Mouse (Mus musculus) hindbrain, embryonic 14.5 days (tissue): ENCODE results near the gene Akna. TPM values are rescaled to one million over a fixed set of nuclear protein-coding genes. Genes with fewer than 3 reads are reported as not detected.
A peak's percentile ranks its signal among the peaks of the same experiment; 100 is the strongest.

Experiments used
- ATAC-seq: fragments of 200-750 bp; cut with Nextera tagmentation; 2 replicates; pipeline ENCODE4 v1.8.0; 2017; ENCODE audit warnings: moderate number of reproducible peaks, mild to moderate bottlenecking, moderate TSS enrichment, moderate library complexity; ENCODE audit not compliant: low FRiP score
- DNase-seq: peaks from one replicate; pipeline ENCODE4 v3.0.0-alpha.2; 2015; ENCODE audit warnings: low spot score
- H3K27ac ChIP-seq: fragments of 300-500 bp; sonication (generic); 2 replicates; pipeline ENCODE4 v1.5.1; 2014; ENCODE audit warnings: mild to moderate bottlenecking, moderate library complexity
- H3K27me3 ChIP-seq: fragments of 300-500 bp; sonication (generic); 2 replicates; pipeline ENCODE4 v1.6.1; 2014; ENCODE audit warnings: mild to moderate bottlenecking, low read length, mixed read lengths; ENCODE audit not compliant: control insufficient read depth, insufficient read depth
- H3K36me3 ChIP-seq: fragments of 300-500 bp; sonication (generic); replicated peaks from 2 replicates; pipeline ENCODE4 v1.6.1; 2014; ENCODE audit not compliant: control insufficient read depth, insufficient read depth
- H3K4me1 ChIP-seq: fragments of 300-500 bp; sonication (generic); replicated peaks from 2 replicates; pipeline ENCODE4 v1.6.1; 2014; ENCODE audit warnings: antibody characterized with exemption, low read length, mixed read lengths; ENCODE audit not compliant: control insufficient read depth, insufficient read depth
- H3K4me2 ChIP-seq: fragments of 300-500 bp; sonication (generic); replicated peaks from 2 replicates; pipeline ENCODE4 v1.6.1; 2014; ENCODE audit warnings: mild to moderate bottlenecking, moderate library complexity
- H3K4me3 ChIP-seq: fragments of 300-500 bp; sonication (generic); replicated peaks from 2 replicates; pipeline ENCODE4 v1.5.1; 2014; ENCODE audit warnings: mild to moderate bottlenecking, low read length
- H3K9ac ChIP-seq: fragments of 300-500 bp; sonication (generic); 2 replicates; pipeline ENCODE4 v1.6.1; 2014
- H3K9me3 ChIP-seq: fragments of 300-500 bp; sonication (generic); 2 replicates; pipeline ENCODE4 v1.6.1; 2016; ENCODE audit warnings: low read length; ENCODE audit not compliant: control insufficient read depth
- WGBS: fragments of 180-500 bp; shearing (Covaris S2); extraction: QIAGEN DNeasy Blood & Tissue Kit; methylation state at CpG from one replicate; pipeline ENCODE4 v1.1.7; 2014; 5-methylcytosine and 5-hydroxymethylcytosine counted together
- polyA plus RNA-seq: library from polyadenylated mRNA; unstranded; fragments of >200 nt; fragmentation: Nextera tagmentation; extraction: Ambion mirVana; gene quantifications from 2 replicates; pipeline ENCODE4 v1.2.1, GENCODE M21; 2014

Gene Akna
- polyA plus RNA-seq, 1 experiment from 2014 or later = 3.9 TPM

- ATAC-seq (no peak), DNase-seq (no peak)
- H3K4me1 ChIP-seq = no peaks in the 10 kb centered on the region
- H3K27me3 ChIP-seq = no peaks in the 10 kb centered on the region
- WGBS = 61% methylated on average over 5 of the region's 5 CpGs
- no peaks in the 10 kb centered on the region for H3K9me3 ChIP-seq
- H3K36me3 ChIP-seq = no peaks in the 10 kb centered on the region
- no peak overlapping the region for H3K27ac ChIP-seq
- no peak overlapping the region for H3K4me2 ChIP-seq
- no peak overlapping the region for H3K4me3 ChIP-seq
- no peak overlapping the region for H3K9ac ChIP-seq
These were observed 11.8 kb upstream of the Akna start for GRCm38 (mm10) chr4:63414951-63415350.

DNA sequence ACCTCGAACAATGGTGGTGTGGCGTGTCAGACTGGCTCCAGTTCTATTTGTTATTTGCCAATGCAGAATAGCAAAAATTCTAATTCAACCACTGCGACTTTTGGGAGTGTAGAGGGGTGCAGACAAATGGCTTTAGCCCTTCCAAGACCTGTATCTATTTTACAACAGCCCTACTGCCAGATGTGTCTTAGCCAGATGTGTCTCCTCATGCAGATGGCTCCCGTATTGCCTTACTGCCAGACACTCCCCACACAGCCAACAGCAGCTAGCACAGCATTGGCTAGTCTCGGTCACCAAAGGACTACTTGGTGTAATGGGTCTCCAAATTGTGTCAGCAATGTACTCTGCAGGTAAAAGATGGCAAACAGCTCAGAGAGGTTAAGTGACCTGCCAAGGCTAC is 8.1 kb upstream of the Akna start:
- no peaks in the 10 kb centered on the region for H3K36me3 ChIP-seq
- no peak for ATAC-seq
- WGBS = 69% methylated on average over 5 of the region's 5 CpGs

GRCm38 (mm10) chr4:63410583-63410934 is 7.4 kb upstream of the Akna start:
- no peaks in the 10 kb centered on the region for H3K9me3 ChIP-seq
- WGBS = 0% methylated on average over 19 of the region's 19 CpGs

More for the DNA sequence above, 8.1 kb upstream of the Akna start:
- H3K27me3 ChIP-seq = no peaks in the 10 kb centered on the region
- H3K9me3 ChIP-seq = no peaks in the 10 kb centered on the region
- peak overlapping the region; percentile 81 for H3K4me2 ChIP-seq
- no peak overlapping the region for H3K9ac ChIP-seq
- peaks cover 13% of the 10 kb centered on the region for H3K4me1 ChIP-seq
- no peak for DNase-seq
- H3K27ac ChIP-seq = no peak overlapping the region
- H3K4me3 ChIP-seq = no peak overlapping the region

GRCm38 (mm10) chr4:63409908-63410582 is 6.9 kb upstream of the Akna start:
- H3K4me3 ChIP-seq = peak overlapping the region; percentile 47
- H3K9me3 ChIP-seq = no peaks in the 10 kb centered on the region
- peaks cover 21% of the 10 kb centered on the region for H3K4me1 ChIP-seq
- no peaks in the 10 kb centered on the region for H3K27me3 ChIP-seq
- ATAC-seq = peak; percentile 72
- H3K27ac ChIP-seq = no peak overlapping the region
- peak overlapping the region; percentile 81 for H3K4me2 ChIP-seq
- no peaks in the 10 kb centered on the region for H3K36me3 ChIP-seq
- DNase-seq = peak; percentile 59
- WGBS = under 1% methylated on average over 39 of the region's 39 CpGs
- peak overlapping the region; percentile 53 for H3K9ac ChIP-seq

More at GRCm38 (mm10) chr4:63410583-63410934, 7.4 kb upstream of the Akna start:
- Histone ChIP-seq H3K4me3 (peak overlapping the region; percentile 47), H3K4me2 (peak overlapping the region; percentile 81), H3K27me3 (no peaks in the 10 kb centered on the region), H3K9ac (peak overlapping the region; percentile 53), H3K4me1 (peaks cover 16% of the 10 kb centered on the region), H3K27ac (no peak overlapping the region), H3K36me3 (no peaks in the 10 kb centered on the region)
- ATAC-seq (peak; percentile 92), DNase-seq (peak; percentile 93)

DNA sequence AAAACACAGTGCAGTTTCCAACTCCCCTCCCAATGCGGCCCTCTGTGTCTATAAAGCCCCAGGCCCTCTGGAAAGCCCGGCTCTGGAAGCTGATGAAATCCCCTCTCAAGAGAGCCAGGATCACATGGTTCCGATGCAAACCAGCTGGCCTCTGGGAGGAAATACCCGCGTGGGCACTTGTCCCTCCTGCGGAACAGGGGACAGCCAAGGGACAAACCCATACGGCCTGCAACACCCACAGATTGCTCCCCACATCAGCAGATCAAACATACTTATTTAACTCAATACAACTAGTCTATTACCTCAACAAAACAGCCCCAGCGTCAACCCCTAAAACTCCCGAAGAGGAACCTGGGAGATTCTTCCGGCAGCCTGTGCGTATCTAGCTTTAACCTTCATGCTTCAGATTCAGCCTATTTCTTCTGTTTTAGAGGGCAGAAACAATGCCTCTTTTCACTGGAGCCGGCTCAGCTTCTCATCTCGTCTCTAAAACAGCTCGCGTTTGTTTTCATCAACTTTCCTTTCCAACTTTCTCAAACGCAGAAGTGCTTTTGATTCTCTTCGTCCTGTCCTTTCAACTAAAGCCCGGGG is 6.3 kb upstream of the Akna start:
- Histone ChIP-seq H3K9ac (peak overlapping the region; percentile 53; the same call in 1 of the 2 replicates), H3K27ac (no peak overlapping the region), H3K9me3 (no peaks in the 10 kb centered on the region), H3K4me2 (peak overlapping the region; percentile 81), H3K4me3 (peak overlapping the region; percentile 47), H3K4me1 (peaks cover 27% of the 10 kb centered on the region), H3K27me3 (no peaks in the 10 kb centered on the region), H3K36me3 (no peaks in the 10 kb centered on the region)
- no peak for ATAC-seq
- 2% methylated on average over 18 of the region's 18 CpGs for WGBS
- peak; percentile 56 for DNase-seq

DNA sequence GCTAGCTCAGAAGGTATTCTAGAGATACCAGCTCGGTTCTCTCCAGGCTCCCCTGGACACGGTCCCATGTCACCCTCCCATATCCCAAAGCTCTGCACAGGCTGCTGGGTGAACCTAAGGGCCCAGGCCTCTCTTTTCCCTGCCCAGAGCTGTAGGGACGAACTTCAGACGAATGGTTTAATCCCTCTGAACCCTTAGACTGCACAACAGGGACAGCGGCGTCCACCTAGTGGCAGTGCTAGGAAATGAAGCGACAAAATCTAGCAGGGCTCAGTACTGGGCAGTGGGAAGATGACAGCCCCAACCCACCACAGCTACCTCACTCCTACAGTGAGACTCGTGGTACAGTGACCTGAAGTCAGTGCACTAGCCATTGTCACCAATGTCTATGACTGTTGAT is 5.5 kb upstream of the Akna start:
- Histone ChIP-seq H3K36me3 (no peaks in the 10 kb centered on the region), H3K4me3 (peak overlapping the region; percentile 47; the same call in 1 of the 2 replicates), H3K9ac (peak overlapping the region; percentile 53; the same call in 1 of the 2 replicates)

DNA sequence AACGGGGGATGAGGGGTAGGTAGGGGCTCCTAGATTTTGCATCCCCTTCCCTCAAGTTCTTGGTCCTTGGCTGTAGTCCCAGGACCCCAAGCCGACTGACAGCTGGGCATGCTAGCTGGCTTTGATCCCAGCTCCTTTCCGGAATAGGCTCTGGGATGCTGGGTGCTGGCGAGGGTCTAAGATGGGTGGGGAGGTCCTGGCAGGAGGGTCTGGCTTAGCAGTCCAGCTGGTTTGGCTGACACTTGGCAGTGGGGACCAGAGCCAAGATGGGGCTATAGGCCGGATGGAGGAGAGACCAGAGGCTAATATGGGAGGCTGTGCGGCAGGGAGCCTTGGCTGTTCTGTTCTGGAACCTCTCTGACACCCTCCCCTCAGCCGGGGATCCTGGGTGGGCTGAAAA is 5.1 kb upstream of the Akna start:
- Histone ChIP-seq H3K27ac (0 out of 2 replicates have a peak overlapping the region, but pooled peaks have one; percentile 49), H3K4me2 (peak overlapping the region; percentile 81), H3K4me1 (peaks cover 39% of the 10 kb centered on the region), H3K4me3 (no peak overlapping the region), H3K27me3 (no peaks in the 10 kb centered on the region), H3K9ac (no peak overlapping the region; the same call in 1 of the 2 replicates), H3K36me3 (no peaks in the 10 kb centered on the region), H3K9me3 (no peaks in the 10 kb centered on the region)
- DNase-seq (no peak), ATAC-seq (peak; percentile 24; the same call in 1 of the 2 replicates)
- 44% methylated on average over 7 of the region's 7 CpGs for WGBS

More for the DNA sequence above, 5.5 kb upstream of the Akna start:
- Histone ChIP-seq H3K27me3 (no peaks in the 10 kb centered on the region), H3K4me1 (peaks cover 35% of the 10 kb centered on the region), H3K27ac (0 out of 2 replicates have a peak overlapping the region, but pooled peaks have one; percentile 49), H3K9me3 (no peaks in the 10 kb centered on the region), H3K4me2 (peak overlapping the region; percentile 81)
- ATAC-seq (peak; percentile 33), DNase-seq (peak; percentile 64)
- WGBS = 8% methylated on average over 8 of the region's 8 CpGs

GRCm38 (mm10) chr4:63405683-63406082 is 2.5 kb upstream of the Akna start:
- Histone ChIP-seq H3K9me3 (no peaks in the 10 kb centered on the region), H3K27ac (no peak overlapping the region), H3K4me3 (no peak overlapping the region), H3K4me2 (no peak overlapping the region), H3K9ac (no peak overlapping the region), H3K4me1 (peaks cover 47% of the 10 kb centered on the region), H3K36me3 (no peaks in the 10 kb centered on the region), H3K27me3 (no peaks in the 10 kb centered on the region)
- WGBS = 54% methylated on average over 4 of the region's 4 CpGs
- DNase-seq (no peak), ATAC-seq (no peak)

DNA sequence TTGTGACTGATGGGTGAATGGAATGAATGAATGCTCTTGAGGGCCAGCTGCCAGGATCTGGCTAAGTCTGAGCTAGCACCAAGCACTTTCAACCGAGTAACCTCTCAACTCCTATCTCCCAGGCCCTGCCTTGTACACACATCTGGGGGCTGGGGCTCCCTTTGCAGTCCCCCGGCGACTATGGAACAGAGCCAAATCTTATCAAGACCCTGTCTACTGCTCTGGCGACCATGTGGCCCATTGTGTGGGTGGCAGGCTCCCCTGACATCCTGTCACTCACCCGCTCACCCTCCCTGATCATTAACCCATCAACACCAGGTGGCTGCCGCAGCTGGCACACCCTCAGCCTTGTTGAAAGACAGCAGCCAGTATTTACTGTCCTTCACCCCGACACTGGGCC is 1.9 kb upstream of the Akna start:
- Histone ChIP-seq H3K9ac (no peak overlapping the region), H3K36me3 (no peaks in the 10 kb centered on the region), H3K4me2 (no peak overlapping the region), H3K9me3 (no peaks in the 10 kb centered on the region), H3K4me1 (peaks cover 47% of the 10 kb centered on the region), H3K27me3 (no peaks in the 10 kb centered on the region), H3K27ac (no peak overlapping the region), H3K4me3 (no peak overlapping the region)
- DNase-seq (no peak), ATAC-seq (no peak)
- 15% methylated on average over 7 of the region's 7 CpGs for WGBS
